Mouse (Mus musculus) forebrain, postnatal 0 days (tissue): ENCODE data around the gene Lonrf2. TPM values are rescaled to one million over a fixed set of nuclear protein-coding genes. Genes with fewer than 3 reads are reported as not detected.

ENCODE experiments used
- ATAC-seq: fragments of 200-750 bp; cut with Nextera tagmentation; 2 replicates; pipeline ENCODE4 v1.8.0; 2017; ENCODE audit warnings: mild to moderate bottlenecking, moderate library complexity
- DNase-seq: peaks from one replicate; pipeline ENCODE4 v3.0.0-alpha.2; 2015
- H3K27ac ChIP-seq: fragments of 300-500 bp; sonication (generic); 2 replicates; pipeline ENCODE4 v1.5.1; 2014; ENCODE audit warnings: low read depth, mild to moderate bottlenecking, antibody characterized with exemption, low read length, moderate library complexity, mixed read lengths
- H3K27me3 ChIP-seq: fragments of 300-500 bp; sonication (generic); 2 replicates; pipeline ENCODE4 v1.6.1; 2014; ENCODE audit warnings: mild to moderate bottlenecking, low read length, mixed read lengths; ENCODE audit not compliant: insufficient read depth
- H3K36me3 ChIP-seq: fragments of 300-500 bp; sonication (generic); 2 replicates; pipeline ENCODE4 v1.6.1; 2014; ENCODE audit warnings: mild to moderate bottlenecking, moderate library complexity; ENCODE audit not compliant: insufficient read depth
- H3K4me1 ChIP-seq: fragments of 300-500 bp; sonication (generic); 2 replicates; pipeline ENCODE4 v1.6.1; 2014; ENCODE audit warnings: antibody characterized with exemption; ENCODE audit not compliant: insufficient read depth
- H3K4me2 ChIP-seq: fragments of 300-500 bp; sonication (generic); 2 replicates; pipeline ENCODE4 v1.6.1; 2014; ENCODE audit warnings: low read depth, mild to moderate bottlenecking, moderate library complexity
- H3K4me3 ChIP-seq: fragments of 300-500 bp; sonication (generic); 2 replicates; pipeline ENCODE4 v1.5.1; 2014; ENCODE audit warnings: low read depth, low read length, mixed read lengths
- H3K9ac ChIP-seq: fragments of 300-500 bp; sonication (generic); 2 replicates; pipeline ENCODE4 v1.6.1; 2014; ENCODE audit warnings: mild to moderate bottlenecking
- H3K9me3 ChIP-seq: fragments of 300-500 bp; sonication (generic); 2 replicates; pipeline ENCODE4 v1.6.1; 2016; ENCODE audit warnings: low read length
- CTCF ChIP-seq: sonication (generic); IDR thresholded peaks from 2 replicates; pipeline ENCODE4 v1.5.1; 2016; ENCODE audit warnings: antibody characterized with exemption, control low read depth, low read depth
- WGBS: fragments of 180-500 bp; shearing (Covaris S2); extraction: QIAGEN DNeasy Blood & Tissue Kit; methylation state at CpG from one replicate; pipeline ENCODE4 v1.1.7; 2014; 5-methylcytosine and 5-hydroxymethylcytosine counted together
- polyA plus RNA-seq: library from polyadenylated mRNA; unstranded; fragments of >200 nt; fragmentation: Nextera tagmentation; extraction: Ambion mirVana; gene quantifications from 2 replicates; pipeline ENCODE4 v1.2.1, GENCODE M21; 2015
- total RNA-seq: library from RNA; depleted of rRNA; stranded (reverse); fragments of >200 nt; gene quantifications from 2 replicates; pipeline ENCODE4 v1.2.3, GENCODE M21; 2014

Lonrf2 gene
- total and polyA plus RNA-seq, 2 experiments from 2014 or later = 21.9 to 143 TPM

GRCm38 (mm10) chr1:38791016-38791810 lies 45.3 kb downstream of the Lonrf2 start:
- DNase-seq = no peak
- Histone ChIP-seq H3K9me3 (no peaks in the 10 kb centered on the region), H3K36me3 (peaks cover 25% of the 10 kb centered on the region), H3K9ac (no peak overlapping the region), H3K4me3 (no peak overlapping the region), H3K4me1 (no peaks in the 10 kb centered on the region), H3K27me3 (no peaks in the 10 kb centered on the region), H3K27ac (no peak overlapping the region), H3K4me2 (no peak overlapping the region)
- ATAC-seq = no peak
- no peak for TF ChIP-seq CTCF
- WGBS = 75% methylated on average over 9 of the region's 9 CpGs

- no peak overlapping the region for H3K4me3 ChIP-seq
- ATAC-seq = no peak
- WGBS = 73% methylated on average over 7 of the region's 7 CpGs
- no peak overlapping the region for H3K4me2 ChIP-seq
- H3K27me3 ChIP-seq = no peaks in the 10 kb centered on the region
- no peak overlapping the region for H3K9ac ChIP-seq
- no peak overlapping the region for H3K27ac ChIP-seq
- no peak for DNase-seq
- no peaks in the 10 kb centered on the region for H3K4me1 ChIP-seq
- peaks cover 25% of the 10 kb centered on the region for H3K36me3 ChIP-seq
- H3K9me3 ChIP-seq = no peaks in the 10 kb centered on the region
- no peak for TF ChIP-seq CTCF
These were observed 46.4 kb downstream of the Lonrf2 start for GRCm38 (mm10) chr1:38789988-38790602.

- Histone ChIP-seq H3K4me3 (no peak overlapping the region), H3K27ac (no peak overlapping the region), H3K4me2 (no peak overlapping the region), H3K9ac (no peak overlapping the region), H3K36me3 (peaks cover 19% of the 10 kb centered on the region), H3K4me1 (no peaks in the 10 kb centered on the region), H3K9me3 (no peaks in the 10 kb centered on the region), H3K27me3 (no peaks in the 10 kb centered on the region)
- peak; percentile 78 for TF ChIP-seq CTCF
- DNase-seq (peak; percentile 52), ATAC-seq (no peak)
- WGBS = 59% methylated on average over 3 of the region's 3 CpGs
These were observed 47.6 kb downstream of the Lonrf2 start for GRCm38 (mm10) chr1:38788904-38789303.

GRCm38 (mm10) chr1:38787443-38787842 lies 49.1 kb downstream of the Lonrf2 start:
- peak; percentile 98 for TF ChIP-seq CTCF
- peak; percentile 70 for ATAC-seq
- peaks cover 13% of the 10 kb centered on the region for H3K36me3 ChIP-seq
- H3K27me3 ChIP-seq = no peaks in the 10 kb centered on the region
- 6% methylated on average over 5 of the region's 5 CpGs for WGBS
- H3K4me2 ChIP-seq = no peak overlapping the region
- no peaks in the 10 kb centered on the region for H3K9me3 ChIP-seq
- DNase-seq = peak; percentile 90
- no peak overlapping the region for H3K4me3 ChIP-seq
- no peaks in the 10 kb centered on the region for H3K4me1 ChIP-seq
- H3K9ac ChIP-seq = no peak overlapping the region
- H3K27ac ChIP-seq = no peak overlapping the region

- Histone ChIP-seq H3K9me3 (no peaks in the 10 kb centered on the region), H3K4me2 (no peak overlapping the region), H3K4me1 (no peaks in the 10 kb centered on the region), H3K36me3 (peaks cover 13% of the 10 kb centered on the region), H3K9ac (no peak overlapping the region), H3K27me3 (no peaks in the 10 kb centered on the region), H3K27ac (no peak overlapping the region), H3K4me3 (no peak overlapping the region)
- ATAC-seq (peak; percentile 44), DNase-seq (peak; percentile 52)
- WGBS = 34% methylated on average over 7 of the region's 7 CpGs
- TF ChIP-seq CTCF = no peak
These were observed 50.2 kb downstream of the Lonrf2 start for GRCm38 (mm10) chr1:38786358-38786757.

GRCm38 (mm10) chr1:38778271-38778670 lies 58.2 kb downstream of the Lonrf2 start:
- H3K36me3 ChIP-seq = no peaks in the 10 kb centered on the region
- H3K27ac ChIP-seq = no peak overlapping the region
- ATAC-seq (no peak), DNase-seq (no peak)
- TF ChIP-seq CTCF = peak; percentile 25
- H3K4me2 ChIP-seq = no peak overlapping the region
- no peak overlapping the region for H3K9ac ChIP-seq
- no peak overlapping the region for H3K4me3 ChIP-seq
- H3K4me1 ChIP-seq = no peaks in the 10 kb centered on the region
- no peaks in the 10 kb centered on the region for H3K27me3 ChIP-seq
- WGBS = 97% methylated on average over 1 of the region's 1 CpGs
- no peaks in the 10 kb centered on the region for H3K9me3 ChIP-seq

- no peaks in the 10 kb centered on the region for H3K27me3 ChIP-seq
- H3K4me3 ChIP-seq = no peak overlapping the region
- WGBS = 81% methylated on average over 7 of the region's 7 CpGs
- no peak overlapping the region for H3K9ac ChIP-seq
- no peak overlapping the region for H3K4me2 ChIP-seq
- no peaks in the 10 kb centered on the region for H3K36me3 ChIP-seq
- H3K27ac ChIP-seq = no peak overlapping the region
- TF ChIP-seq CTCF = no peak
- ATAC-seq = no peak
- H3K9me3 ChIP-seq = no peaks in the 10 kb centered on the region
- H3K4me1 ChIP-seq = no peaks in the 10 kb centered on the region
- DNase-seq = no peak
These were observed 59.0 kb downstream of the Lonrf2 start for GRCm38 (mm10) chr1:38777500-38777899.
